Mouse (Mus musculus) T-helper 17 cell (primary cell): ENCODE results near the gene Nr1h4.

ENCODE experiments used
- in situ Hi-C, 2 experiments: fragments of 300-600 bp; cut with MboI, MseI; formaldehyde crosslinking; loops; 1 replicate in 1 of 2; 2 replicates in 1 of 2; pipeline ENCODE4 v1.15.1; 2025; ENCODE audit warnings: high pct_unique_total_duplicates in 2 of 2

Nr1h4 gene

DNA sequence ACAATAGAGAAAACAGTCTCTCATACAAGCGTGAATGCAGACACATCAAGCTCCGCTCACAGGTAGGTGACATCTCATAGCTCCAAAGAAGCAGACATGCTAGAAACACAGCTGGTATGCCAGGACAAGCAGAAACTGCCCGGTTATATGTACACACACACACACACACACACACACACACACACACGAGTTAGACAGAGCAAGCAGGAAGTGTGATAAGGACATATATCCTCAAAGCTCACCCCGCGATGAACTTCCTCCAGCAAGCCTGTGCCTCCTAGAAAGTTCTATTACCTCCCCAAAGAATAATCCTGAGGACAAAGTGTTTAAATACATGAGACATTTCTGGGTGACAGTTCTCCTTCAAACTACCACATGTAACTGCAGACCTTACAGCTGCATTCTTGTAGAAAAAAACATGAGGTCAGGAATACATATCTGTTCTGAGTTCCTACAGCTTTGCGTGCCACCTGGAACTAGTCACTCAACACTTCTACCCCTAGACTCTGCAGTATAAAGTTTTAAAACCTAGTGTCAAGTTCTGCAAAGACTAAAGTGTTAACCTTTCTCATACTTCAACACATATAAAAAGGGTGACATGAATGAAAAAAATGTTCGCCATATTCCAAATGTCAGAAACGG is 11.5 kb downstream of the Nr1h4 start:
- in situ Hi-C loops = no loop called here

DNA sequence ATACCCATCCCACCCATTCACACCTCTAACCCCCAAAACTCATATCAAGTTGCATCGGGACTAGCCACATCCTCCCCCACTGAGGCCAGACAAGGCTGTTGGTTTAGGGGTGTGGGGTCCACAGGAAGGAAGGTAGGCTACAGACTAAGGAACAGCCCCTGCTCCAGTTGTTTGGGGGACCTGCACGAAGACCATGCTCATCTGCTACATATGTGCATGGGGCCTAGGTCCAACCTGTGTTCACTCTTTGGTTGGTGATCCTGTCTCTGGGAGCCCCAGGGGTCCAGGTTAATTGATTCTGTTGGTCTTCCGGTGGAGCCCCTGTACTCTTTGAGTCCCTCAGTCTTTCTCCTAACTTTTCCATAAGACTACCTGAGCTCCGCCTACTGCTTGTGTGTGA is 13.0 kb downstream of the Nr1h4 start:
- in situ Hi-C loops = no loop called here

DNA sequence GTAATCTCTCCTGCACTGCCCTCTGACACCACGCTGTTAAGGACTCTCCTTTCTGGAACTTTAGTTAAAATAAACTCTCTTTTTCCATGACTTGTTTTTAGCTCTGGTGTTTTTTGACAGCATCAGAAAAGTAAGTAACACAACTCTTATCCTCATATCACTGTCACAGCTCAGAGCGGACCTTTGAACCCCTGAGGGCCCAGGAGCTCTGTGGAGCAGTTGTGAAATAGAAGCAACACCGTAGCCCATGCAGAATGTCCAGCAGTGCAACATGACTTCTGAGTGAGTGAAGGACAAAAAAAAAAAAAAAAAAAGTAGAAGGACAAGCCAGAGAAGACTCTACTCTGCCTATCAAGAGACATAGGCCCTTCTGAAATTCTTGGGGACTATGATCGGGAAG is 14.2 kb downstream of the Nr1h4 start:
- in situ Hi-C loops = no loop called here

DNA sequence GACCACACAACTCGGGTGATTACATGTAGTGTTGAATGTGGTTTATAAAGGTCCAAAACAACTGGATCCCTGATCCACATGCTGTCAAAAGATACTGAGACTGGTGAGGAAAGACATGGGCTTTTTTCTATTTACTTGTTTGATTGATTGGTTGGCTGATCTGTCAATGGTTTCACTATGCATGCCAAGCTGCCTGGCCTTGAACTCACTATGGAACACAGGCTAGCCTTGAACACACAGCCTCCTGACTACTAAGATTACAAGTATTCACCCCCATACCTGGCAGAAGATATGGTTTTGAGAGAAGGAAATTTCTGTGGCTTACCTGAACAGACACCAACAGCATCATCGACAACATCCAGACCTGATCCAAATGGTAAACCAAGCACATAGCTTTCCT is 15.0 kb downstream of the Nr1h4 start:
- in situ Hi-C loops = no loop called here

DNA sequence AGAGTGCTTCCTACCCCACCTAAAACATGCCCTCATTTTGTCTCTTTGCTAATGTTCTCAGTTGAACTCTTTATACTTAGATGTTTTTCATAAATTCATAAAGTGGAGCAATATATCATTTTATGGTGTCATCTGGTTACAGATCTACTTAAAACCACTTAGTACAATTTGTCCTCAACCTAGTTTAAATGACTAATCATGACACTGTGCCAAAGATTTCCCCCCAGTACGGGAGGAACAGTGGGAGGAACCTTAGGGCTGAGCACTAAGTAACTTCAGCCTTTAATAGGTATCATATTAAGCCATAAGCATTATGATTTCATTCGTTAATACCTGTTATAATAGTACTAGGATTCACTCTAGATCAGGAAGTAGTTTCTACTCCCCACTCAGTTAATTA is 17.6 kb downstream of the Nr1h4 start:
- in situ Hi-C loops = no loop called here

DNA sequence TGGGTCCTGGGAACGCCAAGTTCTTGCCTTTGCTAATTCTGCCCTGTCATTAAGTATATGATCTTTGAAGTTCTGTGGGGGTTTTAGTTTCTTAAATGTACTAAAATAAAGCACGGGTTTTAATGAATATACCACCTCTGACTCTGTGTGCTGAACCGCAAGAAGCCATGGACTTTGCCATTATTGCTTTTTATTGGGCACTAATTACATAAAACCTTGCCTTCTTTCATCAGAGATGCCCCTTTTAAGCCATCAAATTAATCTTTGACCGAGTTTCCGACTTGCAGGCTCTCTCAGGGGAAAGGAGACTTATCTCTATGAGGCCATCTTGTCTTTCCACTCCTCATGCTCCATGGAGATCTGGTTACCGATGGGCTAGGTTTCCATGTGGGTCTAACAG is 20.8 kb downstream of the Nr1h4 start:
- in situ Hi-C loops = no loop called here

DNA sequence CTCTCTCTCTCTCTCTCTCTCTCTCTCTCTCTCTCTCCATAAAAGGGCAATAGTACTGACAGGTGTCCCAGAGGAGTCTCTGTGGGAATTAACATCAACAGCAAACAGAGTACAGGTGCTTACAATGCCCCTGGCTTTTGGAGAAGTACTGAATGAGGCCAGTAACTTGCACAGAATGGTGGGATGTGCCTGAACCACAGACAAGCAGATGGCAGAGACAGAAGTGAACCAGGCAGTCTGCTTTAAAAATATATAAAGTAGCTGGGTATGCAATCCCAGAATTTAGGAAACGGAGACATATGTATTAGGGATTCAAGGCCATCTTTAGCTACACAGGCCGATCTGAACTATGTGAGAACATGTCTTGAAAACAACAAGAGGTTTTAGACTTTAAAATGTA is 22.8 kb downstream of the Nr1h4 start:
- in situ Hi-C loops = no loop called here

DNA sequence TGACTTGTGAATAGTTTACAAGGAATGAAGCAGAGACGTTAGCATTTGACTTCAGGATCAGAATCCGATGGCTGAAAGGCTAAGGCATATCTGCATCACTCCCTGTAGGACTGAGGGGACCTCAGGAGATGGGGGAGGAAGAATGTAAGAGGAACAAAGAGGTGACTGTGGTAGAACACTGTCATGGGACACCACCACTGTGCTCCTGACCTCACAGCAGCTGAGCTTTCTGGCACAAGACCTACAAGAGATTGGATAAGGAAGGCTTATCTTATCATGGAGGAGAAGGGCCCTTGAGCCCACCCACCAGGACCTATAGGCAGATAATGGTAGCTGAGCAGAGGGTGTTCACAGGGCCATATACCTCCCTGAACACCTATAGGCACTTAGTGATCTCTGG is 24.8 kb downstream of the Nr1h4 start:
- in situ Hi-C loops = no loop called here

DNA sequence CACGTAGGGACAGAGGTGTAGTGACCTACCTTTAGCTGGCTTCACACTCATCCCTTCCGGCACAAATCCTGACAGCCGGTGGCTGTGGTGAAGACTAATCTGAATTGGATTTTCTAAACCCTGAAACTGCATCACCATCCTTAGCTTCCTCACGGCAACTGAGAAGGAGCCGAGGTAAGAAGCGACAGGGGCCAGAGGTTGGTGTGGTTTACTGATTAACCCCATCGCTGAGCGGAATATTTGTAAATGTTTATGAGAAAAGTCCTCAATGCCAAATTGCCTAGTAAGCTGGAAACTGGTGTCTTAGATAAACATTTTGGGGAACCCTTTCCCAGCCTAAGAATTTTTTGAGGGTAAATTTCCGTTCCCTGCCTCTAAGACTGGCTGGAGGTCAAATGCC is 26.9 kb downstream of the Nr1h4 start:
- in situ Hi-C loops = no loop called here

DNA sequence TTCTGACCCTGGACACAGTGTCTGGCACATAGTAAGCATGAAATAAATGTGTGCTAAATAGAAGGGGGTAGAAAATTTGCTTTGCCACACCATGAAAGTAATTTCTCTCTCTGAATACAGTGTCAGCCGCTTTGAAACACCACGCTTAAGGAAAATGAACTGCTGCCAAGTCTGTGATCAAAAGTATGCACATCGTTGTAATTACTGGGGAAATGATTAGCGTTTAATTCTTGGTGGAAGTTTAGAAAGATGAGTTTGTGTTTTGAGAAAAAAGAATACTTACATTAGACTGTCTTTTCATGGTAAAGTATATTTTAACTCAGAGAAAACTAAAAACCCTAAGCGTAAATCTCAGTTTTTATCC is 27.8 kb downstream of the Nr1h4 start:
- in situ Hi-C loops = no loop called here

DNA sequence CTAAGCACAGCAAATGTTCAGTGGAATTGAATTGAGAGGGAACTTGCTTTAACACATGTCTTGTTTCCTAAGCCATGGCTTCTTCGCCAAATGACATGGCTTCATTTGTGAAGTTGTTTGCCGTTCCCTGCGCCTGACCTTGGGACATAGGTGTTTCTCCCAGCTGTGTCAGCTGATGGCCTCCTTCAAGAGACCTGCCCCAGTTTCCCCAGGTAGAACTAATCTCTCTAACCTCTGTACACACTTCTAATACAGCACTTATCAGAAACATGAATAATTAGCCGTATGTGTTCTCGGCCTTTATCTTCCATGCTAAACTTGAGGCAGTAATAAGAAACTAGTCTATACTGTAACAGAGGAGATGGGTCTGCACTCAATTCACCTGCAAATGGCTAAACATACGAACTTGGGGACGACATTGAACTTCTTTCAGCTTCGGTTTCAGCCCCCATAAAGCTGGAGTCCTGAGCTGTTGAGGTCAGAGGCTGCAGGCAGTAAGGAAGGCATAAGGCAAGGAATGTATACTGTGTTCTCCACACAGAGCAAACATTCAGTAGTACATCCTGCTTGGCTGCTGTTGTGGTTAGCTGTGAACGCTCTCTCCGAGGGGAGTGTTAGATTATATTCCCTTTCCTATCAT is 28.3 kb downstream of the Nr1h4 start:
- in situ Hi-C loops = no loop called here

DNA sequence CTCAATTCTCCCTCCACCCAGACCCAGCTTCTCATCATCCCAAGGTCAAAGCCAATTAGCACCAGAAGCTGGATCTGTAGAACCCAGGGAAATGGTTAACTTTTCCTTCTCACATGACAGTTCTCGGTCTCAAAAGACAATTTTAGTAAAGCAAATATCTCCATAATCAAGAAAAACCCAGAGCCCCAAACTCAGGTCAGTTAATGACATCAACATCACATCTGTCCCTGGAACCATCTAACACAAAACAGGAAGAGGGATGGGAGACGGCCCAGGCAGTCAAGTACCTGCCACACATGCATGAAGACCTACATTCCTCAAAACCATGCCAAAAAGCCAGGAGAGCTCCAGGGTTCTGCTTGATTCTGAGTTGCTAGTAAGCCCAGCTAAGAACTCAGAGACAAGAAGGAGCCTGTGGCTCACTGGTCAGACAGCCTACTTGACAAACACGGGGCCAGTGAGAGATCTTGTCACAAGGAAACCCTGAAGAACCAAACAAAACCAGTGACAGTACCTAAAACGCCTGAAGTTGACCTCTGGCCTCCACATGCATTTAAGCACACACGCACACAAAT is 30.3 kb downstream of the Nr1h4 start:
- in situ Hi-C loops = no loop called here

DNA sequence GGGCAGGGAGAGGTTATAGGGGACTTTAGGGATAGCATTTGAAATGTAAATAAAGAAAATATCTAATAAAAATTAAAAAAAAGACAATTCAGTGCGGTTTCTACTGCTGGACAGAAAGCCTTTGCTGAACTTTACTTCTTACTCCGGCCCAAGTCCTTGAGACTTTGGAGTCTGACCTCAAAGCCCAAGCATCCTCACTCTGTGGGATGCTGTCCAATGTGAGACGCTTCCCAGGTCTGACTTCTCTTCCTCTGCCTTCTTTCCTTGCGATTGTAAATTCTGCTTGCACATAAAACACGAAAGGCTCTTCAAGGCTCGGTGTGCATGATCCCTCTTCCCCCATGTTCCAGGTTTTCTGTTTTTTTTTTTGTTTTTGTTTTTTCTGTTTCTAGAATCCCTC is 31.5 kb downstream of the Nr1h4 start:
- in situ Hi-C loops = no loop called here

DNA sequence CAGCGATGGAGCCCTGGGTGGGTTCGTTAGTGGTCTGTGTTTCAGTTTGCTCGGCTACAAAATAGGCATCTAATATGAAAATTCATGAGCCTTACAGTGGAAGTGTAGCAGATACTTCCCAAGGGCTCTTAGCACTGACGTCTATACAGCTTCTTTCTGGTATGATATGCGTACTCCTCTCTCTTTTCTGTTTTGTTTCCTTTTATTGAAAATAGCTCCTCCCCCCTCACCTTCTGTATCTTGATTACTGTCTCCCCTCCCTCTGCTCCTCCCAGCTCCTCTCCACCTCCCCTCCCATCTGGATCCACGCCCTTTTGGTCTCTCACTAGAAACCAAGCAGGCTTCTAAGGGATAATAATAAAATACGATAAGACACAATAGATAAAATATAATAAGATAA is 37.8 kb downstream of the Nr1h4 start:
- in situ Hi-C loops = no loop called here

DNA sequence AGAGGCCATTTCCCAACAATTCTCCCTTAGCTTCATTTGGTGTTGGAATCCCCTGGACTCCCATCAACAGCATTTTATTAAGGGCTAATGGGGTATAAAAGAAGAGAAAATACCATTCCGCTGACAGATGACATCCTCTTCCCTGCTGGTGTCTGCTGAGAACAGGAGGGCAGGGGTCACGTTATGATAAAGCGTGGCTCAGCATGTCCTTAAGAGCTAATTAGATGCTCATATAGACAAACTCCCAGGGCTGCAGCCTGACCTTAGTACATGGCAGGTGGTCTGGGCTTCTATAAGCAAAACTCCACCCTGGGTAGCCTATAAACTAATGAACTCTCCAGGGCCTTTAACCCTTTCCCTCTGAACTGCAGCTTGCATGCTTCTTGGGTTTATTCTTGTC is 42.1 kb downstream of the Nr1h4 start:
- in situ Hi-C loops = no loop called here

DNA sequence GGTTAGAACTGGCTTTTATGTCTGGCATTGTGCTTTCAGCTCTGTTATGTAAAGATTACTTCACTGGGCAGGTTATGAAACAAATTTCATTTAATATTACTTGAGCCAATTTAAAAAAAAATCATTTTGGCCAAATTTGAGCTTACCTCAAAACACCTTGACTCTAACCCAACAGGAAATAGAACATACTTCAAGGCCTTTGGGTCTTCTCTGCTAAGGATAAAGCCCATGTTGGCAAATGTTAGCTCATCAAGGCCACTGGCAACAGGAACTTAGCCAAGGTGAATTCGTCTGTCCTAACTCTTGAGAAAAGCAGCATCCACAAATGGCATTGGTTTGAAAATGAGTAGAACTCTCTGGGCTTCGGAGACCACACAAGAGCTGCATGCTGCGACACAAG is 43.1 kb downstream of the Nr1h4 start:
- in situ Hi-C loops = no loop called here

DNA sequence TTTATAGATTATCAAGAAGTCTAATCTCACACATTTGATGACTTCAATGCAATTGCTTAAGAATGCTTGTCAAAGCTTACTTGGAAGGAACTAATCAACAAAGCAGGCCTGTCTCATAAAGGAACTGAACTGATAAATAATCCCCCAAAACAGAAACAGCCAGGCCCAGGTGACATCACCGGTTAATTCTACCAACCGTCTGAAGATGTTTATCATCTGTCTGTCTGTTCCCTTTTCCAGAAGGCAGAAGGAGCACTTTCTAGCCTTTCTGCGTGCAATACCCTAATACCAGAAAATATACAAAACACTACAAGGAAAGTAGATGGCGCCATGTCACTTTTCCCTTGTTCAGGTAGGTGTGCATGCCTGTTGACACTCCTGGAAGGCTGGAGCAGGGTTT is 43.9 kb downstream of the Nr1h4 start:
- in situ Hi-C loops = no loop called here

DNA sequence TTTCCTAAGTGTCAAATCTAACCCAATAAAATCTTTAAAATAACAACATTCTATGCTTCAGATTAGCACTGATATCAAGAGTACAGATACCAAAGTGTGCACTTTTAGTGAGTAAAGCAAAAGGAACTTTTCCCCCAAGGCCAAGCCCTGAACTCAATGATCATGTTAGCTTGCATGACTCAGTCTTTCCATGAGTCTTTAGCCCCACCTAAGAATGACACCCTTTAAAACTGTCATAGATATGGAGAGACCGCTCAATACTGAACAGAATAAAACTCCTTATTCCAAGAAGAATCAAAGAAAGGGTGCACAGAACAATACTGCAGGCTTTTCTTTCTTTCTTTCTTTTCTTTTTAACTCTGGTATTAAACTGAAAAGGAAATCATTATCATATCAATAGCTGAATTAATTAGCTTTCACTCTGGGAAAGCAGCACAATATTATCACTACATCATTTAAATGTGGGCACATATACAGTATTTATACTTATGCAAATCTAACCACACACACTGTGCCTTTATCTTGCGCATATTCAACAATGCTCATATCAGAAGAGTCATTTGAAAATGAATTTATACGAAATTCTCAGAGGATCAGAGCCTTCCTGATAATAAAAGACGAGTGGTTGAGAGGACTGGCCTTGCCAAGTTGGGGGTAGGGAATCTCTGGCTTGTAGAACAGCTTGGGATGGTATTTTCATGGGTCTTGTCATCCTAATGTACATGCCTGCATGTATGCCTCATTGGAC is 46.2 kb downstream of the Nr1h4 start:
- in situ Hi-C loops = no loop called here

DNA sequence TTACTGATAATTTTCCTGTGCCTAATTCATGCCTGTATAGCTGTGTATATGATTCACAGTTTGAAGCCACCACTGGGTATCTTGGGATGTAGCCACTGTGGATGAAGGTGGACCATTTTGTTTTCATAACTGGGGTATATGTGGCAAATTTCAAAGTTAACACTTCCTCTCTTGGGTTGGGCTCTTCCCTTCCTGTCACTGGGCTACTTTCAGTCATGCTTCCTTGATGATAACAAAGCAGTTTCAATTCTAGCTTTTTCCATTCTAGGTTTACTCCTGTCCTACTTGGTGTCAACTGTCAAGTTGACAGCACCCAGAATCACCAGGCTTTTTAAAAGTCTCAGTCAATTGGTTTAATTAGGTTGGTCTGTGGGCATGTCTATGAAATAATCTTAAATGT is 48.5 kb downstream of the Nr1h4 start:
- in situ Hi-C loops = no loop called here

DNA sequence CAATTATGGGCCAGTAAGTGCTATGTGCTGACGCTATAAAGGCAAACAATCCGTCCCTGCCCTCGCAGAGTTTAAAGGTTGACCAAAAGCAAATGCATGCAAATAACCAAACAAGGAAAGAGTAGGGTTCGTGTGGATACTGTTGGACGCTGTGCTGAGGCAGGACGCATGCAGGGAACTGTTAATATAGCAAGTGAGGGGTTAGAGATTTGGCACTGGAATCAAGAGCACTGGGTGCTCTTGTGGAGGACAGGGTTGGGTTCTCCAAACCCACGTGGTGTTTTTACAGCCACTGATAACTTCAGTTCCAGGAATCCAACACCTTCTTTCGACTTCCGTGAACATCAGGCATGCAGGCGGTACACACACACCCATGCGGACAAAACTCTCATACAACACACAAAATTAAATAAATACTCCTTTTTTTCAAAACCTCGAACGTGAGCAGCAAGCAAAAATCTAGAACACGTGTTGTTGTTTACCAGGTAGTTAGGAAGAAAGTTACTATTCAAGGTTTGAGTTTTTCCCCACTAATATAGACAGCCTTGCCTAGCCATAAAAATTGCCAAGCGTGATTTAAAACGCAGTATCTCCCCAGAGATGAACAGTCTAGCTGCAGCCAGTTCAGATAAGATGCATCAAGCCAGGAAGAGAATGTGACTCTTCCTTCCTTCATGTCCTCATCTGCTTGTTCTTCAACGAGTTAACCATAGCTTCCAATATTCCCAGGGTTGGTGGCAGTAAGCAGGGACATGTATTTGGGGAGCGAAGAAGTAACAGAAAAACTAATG is 49.4 kb downstream of the Nr1h4 start:
- in situ Hi-C loops = no loop called here

DNA sequence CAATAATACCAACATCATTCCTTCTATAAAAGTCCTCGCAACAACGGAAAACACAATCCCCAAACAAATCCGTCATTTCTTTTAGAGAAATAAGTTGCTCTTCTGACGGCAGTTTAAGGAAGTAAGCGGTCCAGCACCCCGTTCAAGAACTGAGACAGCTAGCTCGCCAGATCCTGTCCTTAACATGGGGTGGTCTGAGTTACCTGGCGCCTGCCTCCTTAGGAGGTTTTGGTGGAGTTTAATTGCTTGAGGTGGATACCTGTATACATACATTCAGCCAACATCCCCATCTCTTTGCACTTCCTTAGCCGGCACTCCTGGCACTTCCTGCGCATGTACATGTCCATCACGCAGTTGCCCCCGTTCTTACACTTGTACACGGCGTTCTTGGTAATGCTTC is 50.3 kb downstream of the Nr1h4 start:
- in situ Hi-C loops = no loop called here

DNA sequence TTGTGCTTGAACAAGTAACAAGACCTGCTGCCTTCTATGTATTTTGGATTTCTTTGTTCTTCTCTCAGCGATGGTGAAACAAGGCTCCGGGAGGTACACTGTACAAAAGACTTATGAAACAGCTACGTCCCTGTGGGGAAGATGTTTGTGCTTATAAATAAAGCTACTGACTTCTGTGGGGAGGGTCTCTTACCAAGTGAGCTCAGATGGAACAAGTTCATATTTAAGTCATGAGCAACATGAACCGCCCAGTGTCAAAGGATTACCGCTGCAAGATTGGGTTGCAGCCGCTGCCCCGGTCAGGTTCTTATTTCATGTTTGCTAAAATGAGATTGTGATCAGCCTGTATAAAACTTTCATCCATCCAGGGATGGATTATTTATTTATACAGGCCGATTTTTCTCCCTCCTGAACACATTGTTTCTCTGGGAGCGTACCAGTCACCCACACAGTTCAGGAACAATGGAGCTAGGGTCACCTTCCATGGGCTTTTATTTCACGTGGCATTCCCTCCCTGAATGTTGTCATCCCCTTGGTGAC is 51.2 kb downstream of the Nr1h4 start:
- in situ Hi-C loops = no loop called here
